In genomic region chr14:124669739-124670138, GRCm38 (mm10) we compare ENCODE assay signal across 9 mouse cellular contexts. TPM values are rescaled to one million over a fixed set of nuclear protein-coding genes. Genes with fewer than 3 reads are reported as not detected.
DNase-seq lines count a peak whose midpoint lies in the region; ATAC-seq lines count a peak whose summit lies in the region.
"Had no signal": no experiment of that assay in that cellular context is flagged by ENCODE, and none has a peak within 500 bp of the region (broad histone marks: within the 10 kb centered on the region; RNA-seq: fewer than 3 reads in every experiment).

No protein-coding gene starts in this region.

- WGBS in hindbrain, embryonic 13.5 days, result 5% methylated on average over 7 of the region's 7 CpGs
- WGBS in midbrain, embryonic 11.5 days, result 6% methylated on average over 7 of the region's 7 CpGs

- no peaks in the 10 kb centered on the region for H3K9me3 ChIP-seq in hindbrain, embryonic 13.5 days
- H3K9me3 ChIP-seq in midbrain, embryonic 11.5 days (ENCODE audit: control insufficient read depth, low read length), result no peaks in the 10 kb centered on the region
- H3K9me3 ChIP-seq: heart, embryonic 15.5 days had no signal

- H3K36me3 ChIP-seq in hindbrain, embryonic 13.5 days, result no peaks in the 10 kb centered on the region
- no peaks in the 10 kb centered on the region for H3K36me3 ChIP-seq in midbrain, embryonic 11.5 days (ENCODE audit: control insufficient read depth, insufficient read depth, low read length)
- H3K36me3 ChIP-seq: heart, embryonic 15.5 days had no signal

- H3K27ac ChIP-seq in hindbrain, embryonic 13.5 days, result no peak overlapping the region
- H3K27ac ChIP-seq in midbrain, embryonic 11.5 days (ENCODE audit: low read depth, low read length), result no peak overlapping the region; the same call in 1 of the 2 replicates
- H3K27ac ChIP-seq: heart, embryonic 15.5 days had no signal

- peak overlapping the region; percentile 29 for H3K4me2 ChIP-seq in hindbrain, embryonic 13.5 days
- peak overlapping the region; percentile 16; the same call in 1 of the 2 replicates for H3K4me2 ChIP-seq in midbrain, embryonic 11.5 days
- H3K4me2 ChIP-seq: heart, embryonic 15.5 days had no signal

- peak; percentile 12 for DNase-seq in layer of hippocampus, adult 11-12 months (ENCODE audit: low spot score)
- DNase-seq in layer of hippocampus, adult 9-10 months (ENCODE audit: low spot score), result no peak
- DNase-seq in cerebellum, postnatal 36 days, result peak; percentile 31 to 32
- peak; percentile 99 for DNase-seq in midbrain, embryonic 11.5 days (ENCODE audit: low spot score, missing footprints)
- DNase-seq in testis, postnatal 10 days (ENCODE audit: low spot score), result peak; percentile 42

- peaks cover 13% of the 10 kb centered on the region for H3K4me1 ChIP-seq in hindbrain, embryonic 13.5 days (replicated peaks)
- H3K4me1 ChIP-seq in midbrain, embryonic 11.5 days (ENCODE audit: control insufficient read depth, insufficient read depth, low read length), result peaks cover 14% of the 10 kb centered on the region

- peak; percentile 97 for ATAC-seq in hindbrain, embryonic 13.5 days (ENCODE audit: low FRiP score)
- ATAC-seq in midbrain, embryonic 11.5 days (ENCODE audit: low FRiP score), result peak; percentile 99
- ATAC-seq in megakaryocyte-erythroid progenitor cell, adult 5-6 weeks (replicated peaks; ENCODE audit: low FRiP score, low TSS enrichment, poor library complexity, severe bottlenecking), result no peak
- ATAC-seq in megakaryocyte, adult 5-6 weeks (ENCODE audit: poor library complexity, severe bottlenecking), result no peak

- H3K4me3 ChIP-seq in hindbrain, embryonic 13.5 days, result no peak overlapping the region
- H3K4me3 ChIP-seq in midbrain, embryonic 11.5 days (ENCODE audit: low read depth, low read length), result no peak overlapping the region
- H3K4me3 ChIP-seq: heart, embryonic 15.5 days had no signal

- no peak overlapping the region for H3K9ac ChIP-seq in hindbrain, embryonic 13.5 days
- no peak overlapping the region for H3K9ac ChIP-seq in midbrain, embryonic 11.5 days (ENCODE audit: low read length)
- H3K9ac ChIP-seq: heart, embryonic 15.5 days had no signal

- H3K27me3 ChIP-seq in hindbrain, embryonic 13.5 days, result no peaks in the 10 kb centered on the region
- H3K27me3 ChIP-seq in midbrain, embryonic 11.5 days (ENCODE audit: control insufficient read depth, insufficient read depth, low read length), result no peaks in the 10 kb centered on the region
- H3K27me3 ChIP-seq: heart, embryonic 15.5 days had no signal

RNA-seq across cellular contexts. Expression of gene Fgf14, which starts 7.2 kb away (rescaled TPM):
- polyA plus RNA-seq in hindbrain, embryonic 13.5 days (2015; fragmentation: Nextera tagmentation; extraction: Ambion mirVana), result 21.3 and 23.1 TPM in 2 replicates
- polyA plus RNA-seq in midbrain, embryonic 11.5 days (2014; fragmentation: Nextera tagmentation; extraction: Ambion mirVana), result 9.6 and 10.5 TPM in 2 replicates
- total RNA-seq in megakaryocyte-erythroid progenitor cell, adult 5-6 weeks (2014; fragmentation: Nextera tagmentation), result not detected in 2 replicates
- total RNA-seq in megakaryocyte-erythroid progenitor cell, adult 5-6 weeks (2017), result not detected in 2 replicates
- total RNA-seq in megakaryocyte, adult 5-6 weeks (2015), result not detected in 2 replicates
- total RNA-seq in megakaryocyte, adult 5-6 weeks (2017), result not detected in 2 replicates

Comparison
In these comparisons a context has a peak if more than half of its experiments do, and no peak if none do; other contexts are left out.
1. ATAC-seq: peak in hindbrain, embryonic 13.5 days (single experiment) and midbrain, embryonic 11.5 days (single experiment); none in megakaryocyte-erythroid progenitor cell, adult 5-6 weeks (single experiment) and megakaryocyte, adult 5-6 weeks (single experiment).